Mouse (Mus musculus) ES-Bruce4 (cell line): ENCODE measurements at regions not wholly inside any gene's neighbourhood (a gene's known extent, or its start where the extent isn't known, plus 50 kb on each side); places are given as distances from the start of the nearest gene placed in this dataset.

Experiments used
- H3K27ac ChIP-seq: 2 replicates; pipeline ENCODE4 v1.5.1; 2012; ENCODE audit warnings: low read length, inconsistent platforms; ENCODE audit not compliant: insufficient read depth
- H3K27me3 ChIP-seq: 2 replicates; pipeline ENCODE4 v1.6.1; 2012; ENCODE audit warnings: mild to moderate bottlenecking, low read length, inconsistent platforms; ENCODE audit not compliant: control insufficient read depth, poor library complexity, insufficient read depth, severe bottlenecking
- H3K36me3 ChIP-seq: 2 replicates; pipeline ENCODE4 v1.6.1; 2012; ENCODE audit warnings: inconsistent platforms, mild to moderate bottlenecking, low read length, moderate library complexity; ENCODE audit not compliant: control insufficient read depth, poor library complexity, insufficient read depth, severe bottlenecking
- H3K4me1 ChIP-seq: one replicate; pipeline ENCODE4 v1.8.1; 2011; ENCODE audit warnings: low read length; ENCODE audit not compliant: control insufficient read depth, insufficient read depth
- H3K4me3 ChIP-seq: 2 replicates; pipeline ENCODE4 v1.5.1; 2011; ENCODE audit warnings: low read depth, mild to moderate bottlenecking, low read length
- H3K9ac ChIP-seq: 2 replicates; pipeline ENCODE4 v1.6.1; 2012; ENCODE audit warnings: low read depth, mild to moderate bottlenecking, inconsistent platforms; ENCODE audit not compliant: poor library complexity, severe bottlenecking
- H3K9me3 ChIP-seq: replicated peaks from 2 replicates; pipeline ENCODE4 v1.6.1; 2012; ENCODE audit warnings: mild to moderate bottlenecking, low read length, inconsistent platforms; ENCODE audit not compliant: control insufficient read depth, poor library complexity, insufficient read depth, severe bottlenecking
- CTCF ChIP-seq: IDR thresholded peaks from one replicate; pipeline ENCODE4 v1.8.1; 2011; ENCODE audit warnings: low read depth, low read length
- EP300 ChIP-seq: IDR thresholded peaks from 2 replicates; pipeline ENCODE4 v1.6.1; 2011; ENCODE audit warnings: low read depth, low read length; ENCODE audit not compliant: insufficient read depth
- POLR2A ChIP-seq: IDR thresholded peaks from one replicate; pipeline ENCODE4 v1.8.1; 2011; ENCODE audit warnings: low read length; ENCODE audit not compliant: insufficient read depth

- no peak overlapping the region for H3K9ac ChIP-seq
- no peaks in the 10 kb centered on the region for H3K36me3 ChIP-seq
- H3K4me1 ChIP-seq: no peaks in the 10 kb centered on the region
- H3K27ac ChIP-seq: no peak overlapping the region
- TF ChIP-seq CTCF: no peak
- TF ChIP-seq EP300: no peak
- TF ChIP-seq POLR2A: no peak
- H3K4me3 ChIP-seq: no peak overlapping the region
- H3K9me3 ChIP-seq: no peaks in the 10 kb centered on the region
- H3K27me3 ChIP-seq: no peaks in the 10 kb centered on the region; the same call in 1 of the 2 replicates
These were observed 239.6 kb upstream of the Nfe2l3 start for GRCm38 (mm10) chr6:51192826-51193225.

- Histone ChIP-seq H3K9ac (no peak overlapping the region), H3K27me3 (no peaks in the 10 kb centered on the region; the same call in 1 of the 2 replicates), H3K4me3 (0 out of 2 replicates have a peak overlapping the region, but pooled peaks have one; percentile 4), H3K4me1 (no peaks in the 10 kb centered on the region), H3K36me3 (no peaks in the 10 kb centered on the region), H3K9me3 (no peaks in the 10 kb centered on the region), H3K27ac (no peak overlapping the region)
- TF ChIP-seq EP300 (no peak), CTCF (no peak), POLR2A (no peak)
These were observed 239.1 kb upstream of the Nfe2l3 start for GRCm38 (mm10) chr6:51193356-51193755.

GRCm38 (mm10) chr6:51196391-51196790 lies 236.1 kb upstream of the Nfe2l3 start:
- H3K27me3 ChIP-seq: no peaks in the 10 kb centered on the region
- no peak overlapping the region for H3K27ac ChIP-seq
- H3K4me1 ChIP-seq: no peaks in the 10 kb centered on the region
- TF ChIP-seq POLR2A (no peak), CTCF (no peak), EP300 (no peak)
- H3K4me3 ChIP-seq: no peak overlapping the region
- H3K9ac ChIP-seq: no peak overlapping the region
- no peaks in the 10 kb centered on the region for H3K36me3 ChIP-seq
- no peaks in the 10 kb centered on the region for H3K9me3 ChIP-seq

GRCm38 (mm10) chr6:51197000-51197774 lies 235.3 kb upstream of the Nfe2l3 start:
- no peaks in the 10 kb centered on the region for H3K9me3 ChIP-seq
- H3K9ac ChIP-seq: no peak overlapping the region
- H3K27ac ChIP-seq: no peak overlapping the region
- H3K4me1 ChIP-seq: no peaks in the 10 kb centered on the region
- H3K27me3 ChIP-seq: no peaks in the 10 kb centered on the region
- TF ChIP-seq CTCF (no peak), POLR2A (no peak), EP300 (no peak)
- H3K36me3 ChIP-seq: no peaks in the 10 kb centered on the region
- no peak overlapping the region for H3K4me3 ChIP-seq

- Histone ChIP-seq H3K9ac (no peak overlapping the region), H3K9me3 (no peaks in the 10 kb centered on the region), H3K4me3 (no peak overlapping the region), H3K36me3 (no peaks in the 10 kb centered on the region), H3K4me1 (no peaks in the 10 kb centered on the region), H3K27ac (no peak overlapping the region), H3K27me3 (no peaks in the 10 kb centered on the region)
- TF ChIP-seq EP300 (no peak), POLR2A (no peak), CTCF (no peak)
These were observed 232.3 kb upstream of the Nfe2l3 start for GRCm38 (mm10) chr6:51200207-51200606.

- Histone ChIP-seq H3K36me3 (no peaks in the 10 kb centered on the region), H3K4me3 (no peak overlapping the region), H3K9me3 (no peaks in the 10 kb centered on the region), H3K27ac (no peak overlapping the region), H3K9ac (no peak overlapping the region), H3K27me3 (no peaks in the 10 kb centered on the region), H3K4me1 (no peaks in the 10 kb centered on the region)
- no peak for TF ChIP-seq EP300
- TF ChIP-seq CTCF: no peak
- TF ChIP-seq POLR2A: no peak
These were observed 231.6 kb upstream of the Nfe2l3 start for GRCm38 (mm10) chr6:51200837-51201236.
